Mouse (Mus musculus) layer of hippocampus, adult 2 months (tissue): Measurements from ENCODE around the gene Sp4. TPM values are rescaled to one million over a fixed set of nuclear protein-coding genes. Genes with fewer than 3 reads are reported as not detected.

ENCODE experiments used
- DNase-seq, 2 experiments: peaks; one replicate each; pipeline ENCODE4 v3.0.0; 2022; ENCODE audit warnings: low spot score in 2 of 2
- H3K27ac ChIP-seq: fragments of 200-600 bp; 2 replicates; pipeline ENCODE4 v1.8.1; 2022
- H3K4me3 ChIP-seq: fragments of 200-600 bp; 2 replicates; pipeline ENCODE4 v1.8.1; 2022; ENCODE audit warnings: mild to moderate bottlenecking
- CTCF ChIP-seq: fragments of 200-600 bp; conservative IDR thresholded peaks from 2 replicates; pipeline ENCODE4 v1.8.1; 2022; ENCODE audit warnings: antibody characterized with exemption, mild to moderate bottlenecking, moderate library complexity
- long read RNA-seq, 2 experiments: library from polyadenylated mRNA; stranded (forward); transcript quantifications; one replicate each; pipeline ENCODE4 v2.0.0; 2021; ENCODE audit warnings: borderline mapping rate in 2 of 2
- total RNA-seq, 2 experiments: library from RNA; stranded (reverse); gene quantifications; 2 replicates each; pipeline ENCODE4 v1.2.3; 2021

The Sp4 gene
- 10 to 100 TPM; 25.6 to 29.9 TPM for total RNA-seq
- long read RNA-seq, experiment 1, partial matches to known transcripts: 1 of 5 reads
- long read RNA-seq, experiment 1, other reads (novel, unspliced or antisense): 2 of 5 reads
- long read RNA-seq, experiment 2, transcript Sp4-203 (6 exons, 2,677 nt): major isoform, 6 of 8 reads
- long read RNA-seq, experiment 2, partial matches to known transcripts: 0 of 8 reads
- long read RNA-seq, experiment 2, other reads (novel, unspliced or antisense): 2 of 8 reads

DNA sequence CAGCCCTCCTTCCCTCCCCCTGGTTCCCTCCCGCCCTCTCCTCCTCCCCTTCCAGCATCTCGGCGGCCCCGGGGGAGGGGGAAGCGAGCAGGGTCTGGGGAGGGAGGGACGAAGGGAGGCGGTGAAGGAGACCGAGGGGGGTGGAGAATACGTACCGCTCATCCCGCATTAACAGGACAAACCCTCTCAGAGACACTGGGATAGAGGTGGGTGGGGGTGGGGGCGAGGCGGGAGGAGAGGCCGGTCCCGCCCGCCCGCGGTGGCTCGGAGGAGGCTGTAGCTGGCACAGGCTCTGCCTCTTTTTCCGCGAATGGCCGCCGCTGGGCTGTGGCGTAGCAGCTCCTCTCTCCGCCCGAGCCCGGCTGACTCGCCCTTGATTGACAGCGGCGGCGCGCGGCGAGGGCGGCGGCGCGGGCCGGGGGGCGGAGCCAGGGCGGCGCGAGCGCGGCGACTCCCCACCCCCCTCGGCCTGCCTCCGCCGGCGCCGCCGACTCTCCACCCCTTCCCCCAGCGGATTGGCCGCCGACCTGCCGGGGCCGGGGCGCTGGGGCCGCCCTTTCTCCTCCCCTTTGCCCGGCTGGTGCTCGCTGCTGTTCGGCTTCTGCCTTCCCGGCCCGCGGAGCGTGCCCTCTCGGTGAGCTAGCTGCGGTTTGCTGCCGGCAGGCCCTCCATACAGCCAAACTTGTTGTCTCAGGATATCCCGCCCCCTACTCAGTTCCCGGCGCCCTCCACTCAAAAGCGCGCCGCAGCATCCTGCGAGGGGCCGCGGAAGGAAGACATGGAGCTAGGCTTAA, at the start of gene Sp4:
Sp4 (minus strand) TSS at position 369 of the 794 bp plus-strand sequence.
- Histone ChIP-seq H3K4me3 (peak within 1 kb of the TSS; percentile 83), H3K27ac (peak within 1 kb of the TSS; percentile 97)
- TF ChIP-seq CTCF: no peak
- peak; percentile 85 to 93 for DNase-seq

DNA sequence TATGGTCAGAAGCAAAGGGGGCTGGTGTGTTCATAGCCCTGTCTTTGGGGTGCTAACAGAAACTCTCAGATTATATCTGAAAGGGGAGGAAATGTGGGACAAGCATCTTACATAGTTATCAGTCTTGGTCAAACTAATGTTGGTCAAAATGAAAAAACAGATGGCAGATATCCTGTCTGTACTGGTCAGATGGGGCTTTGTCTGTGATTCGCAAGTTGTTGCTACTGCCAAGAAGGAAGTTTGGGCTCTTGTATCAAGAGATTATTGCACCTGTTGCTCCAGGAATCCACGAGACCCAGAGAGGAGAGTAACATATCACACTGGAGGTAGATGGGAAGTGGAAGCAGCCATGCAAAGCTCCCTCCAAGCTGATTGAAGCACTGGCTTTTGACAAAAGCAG, 37.9 kb upstream of the Sp4 start:
- Histone ChIP-seq H3K27ac (no peak overlapping the region), H3K4me3 (no peak overlapping the region)
- TF ChIP-seq CTCF: no peak
- no peak for DNase-seq

DNA sequence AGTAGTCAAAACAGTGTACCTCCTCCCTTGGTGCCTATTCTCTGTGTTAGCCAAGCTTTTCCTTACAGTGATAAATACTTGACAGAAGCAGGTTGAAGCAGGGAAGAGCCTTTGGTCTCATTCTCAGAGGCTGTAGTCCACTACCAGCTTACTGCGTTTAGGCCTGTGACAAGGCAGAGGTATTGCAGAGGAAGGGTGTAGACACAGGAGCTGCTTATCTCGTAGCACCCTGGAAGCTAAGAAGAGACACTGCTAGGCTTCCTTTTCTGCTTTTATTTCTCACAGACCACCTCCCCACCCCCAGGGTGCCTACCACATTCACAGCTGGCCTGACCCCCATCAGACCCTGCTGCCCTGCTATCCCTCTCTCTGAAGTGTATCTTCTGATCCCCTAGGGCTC, 37.0 kb upstream of the Sp4 start:
- Histone ChIP-seq H3K4me3 (no peak overlapping the region), H3K27ac (no peak overlapping the region)
- no peak for TF ChIP-seq CTCF
- DNase-seq: no peak

DNA sequence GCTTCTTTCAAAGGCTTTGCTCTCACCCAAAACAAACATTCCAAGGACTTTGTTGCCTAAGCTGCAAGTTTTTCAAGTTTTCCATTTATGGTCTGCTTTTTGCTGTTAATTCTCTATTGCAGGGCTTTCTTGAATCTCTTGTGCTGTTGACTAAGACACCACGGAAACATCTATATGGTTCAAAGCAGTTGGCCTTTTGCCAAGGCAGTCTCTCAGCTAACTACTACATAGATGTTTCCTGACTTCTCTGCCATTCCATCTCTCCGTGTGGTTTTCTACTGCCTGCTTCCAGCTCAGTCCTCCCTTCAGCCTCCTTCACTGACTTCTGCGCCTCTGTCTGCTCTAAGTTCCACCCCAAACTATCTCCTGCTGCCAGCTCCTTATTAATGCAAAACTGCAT, 36.1 kb upstream of the Sp4 start:
- Histone ChIP-seq H3K27ac (no peak overlapping the region), H3K4me3 (no peak overlapping the region)
- DNase-seq: no peak
- no peak for TF ChIP-seq CTCF

DNA sequence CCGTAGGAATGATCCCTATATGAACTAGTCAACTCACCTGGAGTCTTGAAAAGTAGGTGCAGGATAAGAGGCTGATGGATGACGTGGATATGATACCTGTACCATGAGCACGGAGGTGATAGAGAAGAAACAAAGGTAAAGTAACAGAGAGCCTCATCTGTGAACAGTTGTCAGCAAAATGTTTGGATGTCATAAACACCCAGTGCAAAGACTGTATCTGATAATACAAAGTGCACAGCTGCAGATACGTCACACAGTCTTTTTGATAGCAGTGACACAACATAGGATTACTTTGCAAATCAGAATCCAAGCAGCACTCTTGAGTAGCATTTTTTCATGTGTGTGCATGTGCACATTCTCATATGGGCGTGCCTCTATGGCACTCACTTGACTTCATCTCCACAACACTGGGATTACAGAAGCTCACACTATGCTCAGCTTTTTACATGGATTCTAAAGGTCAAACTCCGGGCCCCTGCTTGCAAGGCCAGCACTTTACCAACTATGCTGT, 27.6 kb upstream of the Sp4 start:
- no peak for DNase-seq
- Histone ChIP-seq H3K27ac (no peak overlapping the region), H3K4me3 (no peak overlapping the region)
- no peak for TF ChIP-seq CTCF

DNA sequence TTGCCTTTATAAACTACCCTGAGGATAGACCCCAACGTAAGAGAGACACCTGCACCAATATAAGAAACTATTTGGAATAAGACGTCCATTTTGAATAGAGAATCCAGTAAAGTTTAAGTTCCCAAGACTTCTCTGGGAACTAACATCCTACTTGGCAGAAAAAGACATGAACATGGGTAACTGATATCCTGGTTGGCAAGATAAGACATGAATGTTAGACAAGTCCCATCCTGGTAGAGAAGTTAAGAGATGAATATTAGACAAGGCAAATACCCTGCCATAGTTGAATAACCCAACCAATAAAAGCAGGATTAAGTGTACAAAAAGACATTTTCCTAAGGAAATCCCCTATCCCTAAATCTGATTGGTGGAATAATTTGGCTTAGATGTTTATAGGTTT, 26.3 kb upstream of the Sp4 start:
- DNase-seq: no peak
- TF ChIP-seq CTCF: no peak
- Histone ChIP-seq H3K4me3 (no peak overlapping the region), H3K27ac (no peak overlapping the region)

DNA sequence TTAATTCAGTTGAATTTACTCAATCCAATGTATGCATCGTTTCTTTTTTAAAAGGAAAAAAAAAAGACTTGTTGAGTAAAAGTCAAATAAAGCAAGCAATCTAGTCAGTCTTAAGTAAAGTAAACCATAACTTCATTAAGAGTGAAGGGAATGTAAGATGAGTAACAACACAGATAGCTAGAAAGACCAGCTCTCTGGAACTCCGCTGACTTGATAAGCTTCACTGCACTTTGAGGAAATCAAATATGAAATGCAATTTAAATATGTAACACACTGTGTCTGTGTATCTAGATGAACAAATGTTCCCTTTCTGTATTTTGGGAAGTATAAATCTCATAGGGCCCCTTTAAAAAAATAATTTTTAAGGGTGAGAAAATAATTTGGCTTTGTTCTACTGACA, 24.9 kb upstream of the Sp4 start:
- no peak overlapping the region for H3K27ac ChIP-seq
- TF ChIP-seq CTCF: no peak
- no peak for DNase-seq
- H3K4me3 ChIP-seq: no peak overlapping the region

DNA sequence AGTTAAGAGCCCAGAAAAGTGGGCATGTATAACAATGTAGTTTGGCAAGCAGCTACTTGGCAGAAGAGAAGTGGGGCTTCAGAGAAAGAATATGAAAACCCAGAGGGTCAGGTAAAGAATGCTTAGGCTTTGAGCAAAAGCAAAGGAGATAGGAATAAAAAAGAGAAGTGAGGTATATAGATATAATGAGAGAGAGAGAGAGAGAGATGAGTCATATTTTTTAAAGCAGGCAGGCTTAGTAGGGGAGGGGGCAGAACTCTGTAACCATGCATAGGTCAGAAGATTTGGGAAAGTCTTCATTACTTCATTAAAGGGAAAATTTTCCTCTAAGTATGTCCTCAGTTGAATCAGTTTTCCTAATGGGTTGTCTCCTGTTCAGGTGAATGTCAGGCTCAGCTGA, 18.8 kb upstream of the Sp4 start:
- no peak for TF ChIP-seq CTCF
- no peak overlapping the region for H3K4me3 ChIP-seq
- no peak overlapping the region for H3K27ac ChIP-seq
- no peak for DNase-seq

DNA sequence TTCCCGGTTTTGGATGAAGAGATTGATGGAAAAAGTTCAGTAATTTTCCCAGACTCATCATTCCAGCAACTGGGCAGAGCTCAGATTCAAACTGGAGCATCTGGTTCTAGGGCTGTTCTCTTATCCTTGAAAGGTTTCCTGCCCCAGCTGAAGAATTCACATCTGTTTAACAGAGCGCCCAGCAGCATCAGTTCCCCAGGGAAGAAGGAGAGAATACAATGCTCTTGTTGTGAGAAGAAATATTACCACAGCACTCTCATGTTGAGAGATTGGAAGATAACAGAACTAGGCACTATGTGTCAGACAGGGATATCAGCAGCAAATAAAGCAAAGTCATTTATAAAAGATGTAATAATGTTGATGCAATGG, 13.2 kb upstream of the Sp4 start:
- DNase-seq: no peak
- Histone ChIP-seq H3K4me3 (no peak overlapping the region), H3K27ac (no peak overlapping the region)
- no peak for TF ChIP-seq CTCF

DNA sequence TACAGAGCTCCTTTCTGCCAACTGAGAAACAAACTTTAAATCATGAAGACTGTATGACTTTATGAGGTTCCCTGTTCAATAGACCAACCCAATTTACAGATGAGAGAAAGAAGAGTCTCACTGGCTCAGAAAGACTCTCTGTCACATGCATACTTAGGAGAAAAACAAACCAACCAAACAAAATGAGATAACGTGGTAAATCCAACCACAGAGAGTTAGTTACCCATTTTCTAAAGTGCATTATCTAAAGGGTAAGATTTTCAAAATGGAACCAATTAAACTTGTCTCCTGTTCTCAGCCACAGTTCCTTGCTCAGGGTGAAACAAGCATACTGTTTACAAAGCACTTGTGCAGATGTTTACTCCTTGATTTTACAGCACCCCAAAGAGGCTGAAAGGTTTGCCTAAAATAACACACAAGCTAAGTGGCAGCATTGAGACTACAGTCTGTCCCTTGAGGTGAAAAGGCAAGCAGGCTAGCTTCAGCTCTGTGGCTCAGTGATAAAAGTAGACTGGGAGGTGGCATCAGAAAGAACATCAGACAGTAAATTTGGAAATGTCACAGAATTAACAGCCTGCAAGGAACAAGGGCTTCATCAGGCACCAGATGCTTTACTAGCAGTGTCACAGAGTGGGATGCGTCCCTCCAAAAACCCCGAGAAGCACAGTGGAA, 12.7 kb upstream of the Sp4 start:
- no peak for TF ChIP-seq CTCF
- no peak for DNase-seq
- Histone ChIP-seq H3K27ac (no peak overlapping the region), H3K4me3 (no peak overlapping the region)

DNA sequence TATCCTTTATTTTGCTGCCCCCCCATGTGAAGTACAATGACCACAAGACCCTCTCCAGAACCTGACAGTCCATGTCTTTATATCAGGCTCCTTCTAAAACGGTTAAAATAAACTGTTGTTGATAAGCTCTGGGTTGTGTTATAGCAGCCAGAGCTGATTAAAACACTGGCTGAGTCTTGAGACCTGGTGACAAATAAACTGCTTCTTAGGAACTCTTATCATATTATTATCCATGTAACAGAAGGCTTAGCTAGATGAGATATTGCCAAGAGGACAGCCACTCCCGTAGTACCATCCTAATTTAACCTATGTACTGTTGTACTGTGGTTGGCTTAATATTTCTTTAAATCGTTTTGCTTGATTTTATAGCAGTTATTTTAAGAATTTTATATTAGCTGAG, 2.3 kb upstream of the Sp4 start:
- DNase-seq: no peak
- no peak for TF ChIP-seq CTCF
- no peak overlapping the region for H3K4me3 ChIP-seq
- no peak overlapping the region for H3K27ac ChIP-seq

DNA sequence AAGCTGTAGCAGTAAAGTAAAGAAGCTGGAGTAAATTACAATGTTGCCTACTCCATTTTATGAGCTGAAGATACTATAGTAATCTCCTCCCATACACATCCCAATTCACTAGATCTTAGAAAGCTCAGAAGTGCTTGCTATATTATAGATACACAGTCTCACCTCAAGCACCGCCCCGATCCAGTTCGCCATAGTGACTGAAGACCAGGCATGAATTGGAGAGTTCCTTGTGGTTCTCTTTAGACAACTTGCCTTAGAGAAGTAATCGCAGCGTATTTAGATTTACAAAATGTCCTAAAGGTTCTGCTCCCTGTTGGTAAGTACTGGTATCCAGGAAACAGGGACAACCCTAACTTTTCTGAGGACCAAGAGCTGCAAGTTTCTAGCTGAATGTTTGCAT, 1.8 kb upstream of the Sp4 start:
- H3K27ac ChIP-seq: no peak overlapping the region
- TF ChIP-seq CTCF: no peak
- no peak overlapping the region for H3K4me3 ChIP-seq
- no peak for DNase-seq
